Mouse (Mus musculus) kidney, adult 2 months (tissue): ENCODE data around the gene Tradd.

Experiments
- CTCF ChIP-seq: fragments of 200-500 bp; conservative IDR thresholded peaks from 2 replicates; pipeline ENCODE4 v1.5.1; 2011; ENCODE audit warnings: low read depth, mild to moderate bottlenecking, control low read depth, low read length, moderate library complexity, mixed read lengths; ENCODE audit not compliant: insufficient read depth, insufficient read length
- POLR2A ChIP-seq: fragments of 200-500 bp; IDR thresholded peaks from one replicate; pipeline ENCODE4 v1.6.1; 2011; ENCODE audit warnings: low read depth, low read length, control low read depth

- TF ChIP-seq CTCF: no peak
- TF ChIP-seq POLR2A: no peak
Observed at GRCm38 (mm10) chr8:105307670-105308069, 43.3 kb upstream of the Tradd start.
